ENCODE assay signal across 25 mouse cellular contexts in genomic region chr1:154038241-154038640, GRCm38 (mm10).
"Had no signal": no experiment of that assay in that cellular context is flagged by ENCODE, and none has a peak within 500 bp of the region (broad histone marks: within the 10 kb centered on the region; RNA-seq: fewer than 3 reads in every experiment).

No protein-coding gene starts in this region.

- H3K9me3 ChIP-seq: embryonic facial prominence, embryonic 10.5 days; embryonic facial prominence, embryonic 12.5 days; embryonic facial prominence, embryonic 13.5 days; embryonic facial prominence, embryonic 15.5 days; forebrain, embryonic 10.5 days; forebrain, embryonic 12.5 days; forebrain, embryonic 13.5 days; forebrain, embryonic 15.5 days had no signal

- H3K4me3 ChIP-seq: embryonic facial prominence, embryonic 10.5 days; embryonic facial prominence, embryonic 12.5 days; embryonic facial prominence, embryonic 13.5 days; embryonic facial prominence, embryonic 15.5 days; erythroblast, embryonic 14.5 days; forebrain, embryonic 10.5 days; forebrain, embryonic 12.5 days; forebrain, embryonic 13.5 days; forebrain, embryonic 15.5 days; gastrocnemius, adult 2 months had no signal

- DNase-seq: cerebellum, adult 18-20 months; cerebellum, adult 2 months; cerebellum, adult 8-10 months; cerebellum, adult 9-10 months; cerebellum, adult 9-11 months; cerebellum, postnatal 10 days; cerebellum, postnatal 14 days; cerebellum, postnatal 25 days; cerebellum, postnatal 36 days; embryo, embryonic 11 days; forebrain, postnatal 0 days; gastrocnemius, adult 2 months; gastrocnemius, postnatal 10 days; gastrocnemius, postnatal 14 days; gastrocnemius, postnatal 25 days; gastrocnemius, postnatal 36 days had no signal

- H3K9ac ChIP-seq: embryonic facial prominence, embryonic 12.5 days; embryonic facial prominence, embryonic 13.5 days; embryonic facial prominence, embryonic 15.5 days; forebrain, embryonic 12.5 days; forebrain, embryonic 13.5 days; forebrain, embryonic 15.5 days; forebrain, postnatal 0 days had no signal

- H3K4me1 ChIP-seq: embryonic facial prominence, embryonic 10.5 days; embryonic facial prominence, embryonic 12.5 days; embryonic facial prominence, embryonic 13.5 days; embryonic facial prominence, embryonic 15.5 days; forebrain, embryonic 12.5 days; forebrain, embryonic 13.5 days; forebrain, embryonic 15.5 days had no signal

- H3K27ac ChIP-seq: embryonic facial prominence, embryonic 10.5 days; embryonic facial prominence, embryonic 12.5 days; embryonic facial prominence, embryonic 13.5 days; embryonic facial prominence, embryonic 15.5 days; forebrain, embryonic 10.5 days; forebrain, embryonic 12.5 days; forebrain, embryonic 13.5 days; forebrain, embryonic 15.5 days; gastrocnemius, adult 2 months had no signal

- H3K36me3 ChIP-seq: embryonic facial prominence, embryonic 10.5 days; embryonic facial prominence, embryonic 12.5 days; embryonic facial prominence, embryonic 13.5 days; embryonic facial prominence, embryonic 15.5 days; forebrain, embryonic 10.5 days; forebrain, embryonic 12.5 days; forebrain, embryonic 15.5 days had no signal

- H3K27me3 ChIP-seq: embryonic facial prominence, embryonic 12.5 days; embryonic facial prominence, embryonic 13.5 days; embryonic facial prominence, embryonic 15.5 days; forebrain, embryonic 12.5 days; forebrain, embryonic 13.5 days; forebrain, embryonic 15.5 days had no signal
